Mouse (Mus musculus): ENCODE results near the gene Gad2. TPM values are rescaled to one million over a fixed set of nuclear protein-coding genes. Genes with fewer than 3 reads are reported as not detected.

Gad2 gene
- total RNA-seq, 4 experiments from 2014 or later: 0.12 to 0.86 (median 0.17) TPM; not detected in 1

DNA sequence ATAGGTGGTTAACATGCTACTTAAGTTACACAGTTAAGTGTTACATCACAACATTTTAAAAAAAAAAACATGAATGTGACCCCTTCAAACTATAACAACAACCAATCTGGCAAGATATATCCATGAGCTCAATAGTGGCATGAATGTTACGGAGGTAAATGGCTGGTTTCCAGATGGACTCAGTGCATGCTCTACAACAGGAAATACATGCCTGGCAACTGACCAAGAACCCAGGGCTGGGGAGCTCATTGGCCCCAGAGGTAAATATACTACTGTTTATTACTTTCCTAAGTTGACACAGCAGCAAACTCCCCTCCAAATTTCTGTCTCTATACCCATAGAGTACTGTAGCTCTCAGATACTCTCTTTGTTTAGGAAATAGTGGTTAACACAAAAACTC is 26.4 kb downstream of the Gad2 start:
- DNase-seq: no peak

DNA sequence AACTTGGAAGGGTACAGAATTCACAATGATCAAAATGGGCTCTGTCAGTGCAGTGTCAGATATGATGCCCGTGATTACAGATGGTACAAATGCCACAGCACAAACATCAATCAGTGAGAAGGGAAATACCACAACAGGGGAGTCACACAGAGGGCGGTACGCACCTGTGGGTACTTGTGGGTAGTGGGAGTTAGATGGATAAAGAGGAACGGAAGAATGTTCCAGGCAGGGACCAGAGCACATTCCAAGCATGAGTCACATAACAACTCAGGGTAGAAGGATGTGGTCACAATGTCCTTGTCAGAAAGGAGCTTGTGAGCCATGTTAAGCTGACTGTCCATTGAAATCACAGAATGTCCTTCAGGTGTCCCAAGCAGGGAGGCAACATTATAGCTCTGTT is 29.8 kb downstream of the Gad2 start:
- no peak for DNase-seq

DNA sequence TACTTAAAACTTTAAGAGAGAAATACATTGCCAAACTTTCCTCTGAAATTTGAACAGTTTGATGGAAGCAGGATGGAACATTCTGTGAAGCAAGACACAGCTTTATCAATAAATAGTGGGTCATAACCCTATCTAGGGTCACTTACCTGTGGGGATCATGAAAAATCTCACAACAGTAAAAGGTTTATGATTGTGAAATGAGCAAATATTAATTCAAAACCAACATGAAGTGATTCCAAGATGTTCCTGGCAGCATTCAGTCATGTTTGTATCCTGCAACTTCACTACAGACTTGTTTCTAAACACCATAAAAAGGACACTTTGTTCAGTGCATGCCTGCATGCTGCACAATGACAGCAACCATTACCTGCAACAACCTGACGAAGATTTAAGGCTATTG is 41.7 kb downstream of the Gad2 start:
- DNase-seq: no peak

DNA sequence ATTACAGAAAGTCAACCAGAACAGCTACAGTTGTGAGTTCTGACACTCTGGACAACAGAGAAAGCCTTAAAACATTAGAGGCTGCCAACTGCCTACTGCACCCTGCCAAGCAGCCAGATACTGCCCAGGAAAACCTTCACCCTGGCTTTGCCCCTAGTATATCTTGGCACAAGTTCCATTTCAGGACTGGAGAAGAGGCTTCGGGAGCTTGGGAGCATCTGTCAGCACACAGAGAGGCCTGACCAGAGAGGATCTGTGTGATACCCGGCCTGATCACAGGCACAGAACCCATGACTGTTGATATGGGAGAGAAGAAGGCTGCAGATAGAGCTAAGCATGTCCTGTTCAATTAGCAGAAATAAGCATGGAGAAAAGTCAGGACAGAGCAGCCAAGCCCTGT is 48.4 kb downstream of the Gad2 start:
- DNase-seq: no peak

DNA sequence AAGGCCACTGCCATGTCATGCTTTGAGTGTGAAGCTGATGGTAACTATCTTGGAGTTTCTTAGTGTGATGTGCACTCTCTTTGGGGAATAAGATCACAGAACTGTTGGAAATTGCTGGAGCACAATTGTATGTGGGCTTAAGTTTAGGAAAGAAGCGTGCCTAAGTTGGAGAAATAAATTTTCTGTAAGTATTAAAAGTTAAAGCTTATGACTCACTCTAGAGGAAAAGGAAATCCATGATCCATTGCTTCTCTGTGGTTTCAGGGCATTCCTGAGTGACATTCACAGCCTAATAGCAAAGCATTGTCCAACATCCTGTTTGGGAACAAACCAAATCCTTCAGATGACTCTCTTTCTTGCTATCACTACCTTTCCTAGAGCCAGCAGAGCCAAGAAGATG is 49.3 kb downstream of the Gad2 start:
- DNase-seq: no peak

DNA sequence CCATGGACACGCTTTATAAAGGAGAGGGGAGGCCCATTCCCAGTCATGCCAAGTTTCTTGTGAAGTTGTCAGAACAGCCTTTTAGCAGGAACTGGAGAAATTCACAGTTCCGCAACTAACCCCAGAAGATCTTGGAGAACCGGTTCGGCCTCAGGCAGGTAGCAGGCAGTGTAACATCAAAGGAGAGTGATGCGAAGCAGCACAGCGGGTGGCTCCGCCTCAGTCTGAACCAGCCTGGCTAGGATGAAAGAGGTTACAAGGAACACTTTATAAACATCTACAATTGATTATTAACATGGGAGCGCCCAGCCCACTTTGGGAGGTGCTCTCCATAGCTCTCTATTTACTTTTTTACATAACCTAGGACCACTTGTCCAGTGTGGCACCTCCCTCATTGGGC is 55.1 kb downstream of the Gad2 start:
- no peak for DNase-seq

DNA sequence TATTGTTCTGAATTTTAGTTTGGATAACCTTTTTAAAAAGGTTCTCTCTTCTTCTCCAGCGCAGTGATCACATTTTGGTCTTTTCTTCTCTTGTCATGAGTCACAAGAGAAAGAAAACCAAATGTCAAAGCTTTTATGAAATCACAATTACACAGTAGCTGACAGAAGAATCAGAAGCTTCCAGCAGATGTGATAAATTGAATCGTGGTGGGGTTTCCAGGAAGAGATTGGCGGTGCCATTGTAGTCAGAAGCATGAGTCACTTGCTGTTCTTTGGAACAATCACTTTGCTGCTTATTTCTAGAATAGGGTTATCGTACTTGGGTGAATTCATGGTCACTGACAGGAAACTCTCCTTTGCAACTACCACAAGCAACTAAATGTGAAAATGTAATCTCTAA is 57.9 kb downstream of the Gad2 start:
- peak; percentile 37 for DNase-seq

DNA sequence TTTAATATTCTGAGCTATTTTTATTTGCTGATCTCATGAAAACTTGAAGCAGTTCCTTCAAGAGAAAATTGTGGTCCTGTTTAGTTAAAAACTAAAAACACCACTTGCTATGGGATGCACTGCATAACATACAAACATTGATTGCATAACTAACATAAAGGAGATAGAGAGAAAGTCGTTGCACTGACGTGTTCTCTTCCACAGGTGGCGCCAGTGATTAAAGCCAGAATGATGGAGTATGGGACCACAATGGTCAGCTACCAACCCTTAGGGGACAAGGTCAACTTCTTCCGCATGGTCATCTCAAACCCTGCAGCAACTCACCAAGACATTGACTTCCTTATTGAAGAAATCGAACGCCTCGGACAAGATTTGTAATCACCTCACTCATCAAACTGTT is 68.0 kb downstream of the Gad2 start:
- no peak for DNase-seq

DNA sequence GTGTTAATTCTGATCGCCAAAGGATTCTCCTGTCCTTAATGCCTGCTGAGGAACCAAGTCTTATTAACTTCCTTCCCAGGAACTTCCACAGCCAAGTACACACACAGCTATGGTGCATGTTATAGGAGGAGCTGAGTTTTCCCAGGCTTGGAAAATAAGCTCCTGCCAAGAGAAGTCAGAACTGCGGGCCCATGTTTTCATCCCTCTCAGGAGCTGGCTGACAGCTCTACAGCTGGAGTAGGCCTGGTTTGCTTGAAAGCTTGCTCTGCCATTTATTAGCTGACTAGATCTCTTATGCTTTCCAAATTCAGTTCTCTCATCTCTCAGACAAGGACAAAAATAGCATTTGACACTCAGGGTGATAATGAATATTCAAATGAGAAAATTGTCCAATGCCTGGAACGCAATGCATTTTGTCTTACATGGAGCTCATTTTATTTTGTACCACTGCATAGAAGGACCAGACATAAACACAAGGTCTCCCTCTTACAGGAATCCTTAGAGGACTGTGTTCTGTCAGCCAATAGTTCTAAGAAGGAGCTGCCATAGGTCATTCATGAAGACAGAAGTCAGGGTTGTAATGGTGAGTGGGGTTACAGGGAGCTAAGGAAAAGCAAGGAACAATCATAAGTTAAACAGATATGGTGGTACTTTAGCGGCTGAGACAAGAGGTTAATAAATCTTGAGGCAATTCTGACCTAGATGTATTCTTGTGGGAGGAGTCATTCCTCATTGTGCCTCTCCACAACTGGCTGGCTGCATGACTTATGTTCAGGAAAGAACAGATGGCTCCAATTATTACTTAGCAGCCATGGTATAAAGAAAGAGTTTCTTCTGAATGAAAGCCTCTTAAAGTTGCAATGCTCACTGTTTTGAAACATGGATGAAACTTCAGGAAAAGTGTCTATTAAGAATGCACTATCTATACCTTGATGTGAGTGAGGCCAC is 83.0 kb downstream of the Gad2 start:
- DNase-seq: no peak

DNA sequence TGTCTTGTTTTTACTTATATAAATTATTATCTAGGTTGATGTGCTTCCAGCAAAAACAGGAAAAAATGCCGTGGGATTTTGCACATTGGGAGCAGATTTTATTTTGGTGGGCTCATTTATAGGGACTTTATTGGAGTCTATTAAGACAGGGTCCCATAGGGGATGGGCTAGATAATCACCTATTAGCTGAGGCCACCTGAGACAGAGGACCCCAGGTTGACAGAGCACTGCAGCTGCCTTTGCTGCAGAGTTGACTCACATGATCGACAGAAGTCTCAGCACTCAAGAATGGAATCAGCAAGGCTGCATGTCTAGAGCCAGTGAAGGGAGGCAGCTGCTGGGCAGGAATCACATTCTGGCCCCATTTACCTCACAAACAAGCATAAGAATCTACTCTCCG is 84.2 kb downstream of the Gad2 start:
- no peak for DNase-seq

DNA sequence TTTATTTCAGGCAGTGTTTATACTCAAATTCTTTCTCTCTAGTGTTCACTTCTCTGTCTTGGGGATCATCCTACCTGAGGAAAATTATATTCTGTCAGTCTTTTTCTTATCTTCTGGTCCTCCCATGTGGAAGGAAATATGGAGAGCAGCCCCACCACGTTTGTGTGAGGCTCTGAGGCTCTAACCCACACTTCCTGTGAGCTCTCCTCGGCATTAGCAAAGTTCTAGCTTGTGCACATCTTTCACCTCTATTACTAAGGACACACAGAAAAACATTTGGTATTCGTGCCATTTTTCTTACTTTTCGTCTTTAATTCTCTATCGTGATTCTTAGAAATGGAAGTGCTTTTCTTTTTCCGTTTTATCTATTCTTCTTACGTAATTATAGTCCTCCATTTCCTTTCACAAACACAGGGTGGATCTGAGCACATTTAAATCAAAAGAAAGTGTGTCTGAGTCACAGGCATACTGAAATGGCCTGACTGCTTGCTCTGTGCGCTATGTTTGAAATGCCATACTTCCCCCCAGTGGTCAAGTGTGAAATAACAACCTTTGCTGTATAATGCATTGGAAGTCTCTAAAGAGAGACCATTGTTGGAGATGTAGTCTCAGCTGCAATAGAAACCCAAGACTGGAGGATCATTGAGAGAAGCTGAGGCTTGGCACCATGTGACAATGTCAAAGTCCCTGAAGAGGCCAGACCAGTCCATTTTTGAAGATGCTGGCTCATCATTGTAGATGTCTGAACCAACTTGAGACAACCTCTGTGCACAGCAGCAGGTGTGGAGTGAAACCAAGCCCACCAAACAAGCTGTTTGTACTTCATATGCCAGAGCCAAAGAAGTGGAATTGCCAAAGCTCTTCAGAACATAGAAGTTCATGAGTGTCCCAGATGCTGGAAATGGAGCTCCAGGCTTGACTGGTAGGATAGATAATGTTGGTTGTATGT is 99.8 kb downstream of the Gad2 start:
- peak; percentile 41 for DNase-seq

DNA sequence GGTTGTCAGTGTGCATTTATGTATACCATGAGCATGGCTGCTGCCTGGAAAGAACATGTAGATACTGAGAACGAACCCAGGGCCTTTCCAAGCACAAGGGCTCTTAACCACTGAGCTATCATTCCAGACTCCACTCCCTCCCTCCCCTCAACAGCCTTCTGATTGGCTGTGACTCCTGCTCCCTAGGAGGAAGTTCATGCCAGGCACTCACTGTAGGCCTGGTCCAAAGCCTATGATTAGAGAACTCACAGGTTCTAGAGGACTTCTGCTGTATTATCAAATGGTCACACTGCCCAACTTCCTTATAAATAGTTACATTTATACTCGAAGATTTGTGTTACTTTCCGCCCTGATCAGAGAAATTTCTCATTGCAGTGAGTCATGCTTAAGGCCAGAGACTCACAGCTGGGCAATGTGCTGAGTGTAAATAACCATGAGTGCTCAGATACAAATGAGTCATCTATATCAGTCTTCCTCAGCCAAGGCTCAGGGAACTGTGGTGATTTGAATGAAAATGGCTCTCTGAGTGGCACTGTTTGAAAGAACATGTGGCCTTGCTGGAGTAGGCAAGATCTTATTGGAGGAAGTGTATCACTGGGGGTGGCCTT is 102.0 kb downstream of the Gad2 start:
- peak; percentile 39 for DNase-seq

DNA sequence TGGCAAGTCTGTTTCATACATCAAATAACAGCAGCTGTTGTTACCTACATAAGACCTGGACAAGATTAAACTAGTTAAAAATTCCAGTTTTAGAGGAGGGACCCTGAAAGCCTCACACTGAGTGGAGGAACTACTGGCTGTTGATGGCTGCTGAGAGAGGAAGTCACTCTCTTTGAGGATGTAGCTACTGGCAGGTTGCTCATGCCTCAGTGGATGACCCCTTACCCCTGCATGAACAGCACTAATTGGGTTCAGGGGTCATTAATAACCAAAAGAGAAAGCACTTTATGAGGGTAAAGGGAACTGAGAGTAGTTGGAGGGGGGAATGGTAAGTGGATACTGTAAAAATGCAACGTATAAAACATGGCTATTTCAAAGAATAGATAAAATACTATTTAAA is 105.1 kb downstream of the Gad2 start:
- DNase-seq: no peak

DNA sequence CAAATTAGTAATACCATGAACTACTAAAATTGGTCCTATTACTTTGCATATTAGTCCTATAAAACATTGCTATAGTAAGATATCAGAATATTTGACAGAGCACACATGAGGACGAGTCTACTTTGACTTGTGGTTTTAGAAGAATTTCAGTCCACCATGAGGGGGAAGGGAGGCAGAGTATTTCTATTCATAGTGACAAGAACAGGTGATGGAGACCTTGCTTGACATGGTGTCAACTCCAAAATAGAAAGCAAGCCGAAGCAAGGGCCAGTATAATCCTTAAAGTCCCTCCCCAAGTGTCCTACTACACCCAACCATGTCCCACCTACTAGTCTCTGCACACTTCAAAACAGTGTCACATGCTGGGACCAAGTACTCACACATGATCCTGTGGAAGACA is 114.1 kb downstream of the Gad2 start:
- no peak for DNase-seq

DNA sequence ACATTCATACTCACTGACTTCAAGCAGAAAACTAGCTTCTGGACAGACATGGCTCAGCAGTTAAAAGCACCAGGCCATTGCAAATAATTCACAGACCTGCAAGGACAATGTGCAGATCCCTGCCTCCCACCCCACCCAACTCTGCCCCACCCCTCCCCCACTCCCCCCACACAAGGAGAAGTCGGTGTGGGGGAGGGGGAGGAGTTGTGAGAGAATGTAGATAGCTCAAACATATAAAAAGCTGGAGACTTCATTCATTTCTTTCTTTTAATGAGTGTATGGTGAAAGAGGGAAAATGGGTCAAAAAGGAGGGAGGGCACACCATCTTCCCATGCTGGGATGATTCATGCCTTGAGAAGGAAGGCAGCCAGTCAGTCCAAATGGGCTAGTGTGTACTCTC is 117.4 kb downstream of the Gad2 start:
- DNase-seq: no peak

DNA sequence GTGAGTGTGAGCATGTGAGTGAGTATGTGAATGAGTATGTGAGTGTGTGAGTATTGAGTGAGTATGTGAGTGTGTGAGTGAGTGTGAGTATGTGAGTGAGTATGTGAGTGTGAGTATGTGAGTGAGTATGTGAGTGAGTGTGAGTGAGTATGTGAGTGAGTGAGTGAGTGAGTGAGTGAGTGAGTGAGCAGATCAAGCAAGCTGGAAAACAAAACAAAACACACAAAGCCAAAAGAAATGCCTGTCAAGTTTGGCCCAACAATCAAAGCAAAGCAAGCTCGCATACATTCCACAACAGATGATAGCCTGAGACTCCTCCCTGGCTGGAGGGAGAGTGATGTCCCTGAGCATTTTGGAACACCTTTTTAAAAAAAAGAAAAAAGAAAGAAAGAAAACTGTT is 118.4 kb downstream of the Gad2 start:
- DNase-seq: no peak

DNA sequence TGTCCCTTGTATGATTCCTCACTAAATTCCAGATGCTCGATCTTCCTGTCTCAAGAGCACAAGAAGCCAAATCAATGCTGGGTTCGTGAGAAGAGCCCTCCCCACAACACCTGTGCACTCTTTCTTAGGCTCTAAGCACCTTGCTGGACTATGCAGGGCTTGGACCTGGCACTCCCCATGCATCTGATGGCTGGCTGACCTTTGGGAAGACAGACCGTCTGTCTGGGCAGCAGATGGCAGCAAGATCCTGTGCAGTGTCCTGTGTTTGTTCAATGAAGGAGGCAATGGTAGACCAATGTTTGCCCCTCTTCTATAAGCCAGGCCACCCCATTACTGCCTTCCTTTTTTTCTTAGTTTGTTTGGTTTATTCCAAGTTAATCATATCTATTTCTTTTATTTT is 119.2 kb downstream of the Gad2 start:
- DNase-seq: no peak

Small RNA genes lying within 50 kb of the gene (microRNA-seq; reads per million reads assigned to microRNA genes)
- gene Gm23636: 0 reads per million in 2 experiments
- 0 reads per million in 2 experiments for gene Mir3967

Other genes with a start within 250 kb of the Gad2 start
- gene Apbb1ip, start 151.9 kb downstream of the Gad2 start, total RNA-seq (2022): 1 to 10 TPM; 3.1 to 6.2 (median 5.0) TPM